Mouse (Mus musculus): Measurements from ENCODE around the gene Gpc6. TPM values are rescaled to one million over a fixed set of nuclear protein-coding genes. Genes with fewer than 3 reads are reported as not detected.
A peak's percentile ranks its signal among the peaks of the same experiment; 100 is the strongest.

Gpc6 gene
- polyA plus RNA-seq, 1 experiment from 2014 or later = 19.3 TPM

DNA sequence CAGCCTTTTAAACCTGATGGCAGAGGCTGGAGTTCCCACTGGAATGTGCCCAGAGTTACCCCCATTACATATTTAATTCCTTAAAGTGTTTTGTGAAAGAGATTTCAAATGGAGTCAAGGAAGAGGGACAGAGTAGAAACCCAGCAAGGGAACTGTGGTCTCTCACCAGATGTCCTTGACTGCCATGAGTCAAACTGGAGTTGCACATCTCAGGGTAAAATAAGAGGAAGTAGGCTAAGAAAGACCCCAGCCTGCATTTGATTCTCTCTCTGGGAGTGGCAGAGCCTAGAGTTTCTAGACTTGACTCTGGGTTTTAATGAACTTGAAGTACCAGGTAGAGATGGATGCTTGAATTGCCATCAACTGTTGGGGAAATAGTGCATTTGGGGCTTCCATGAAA, 946.2 kb downstream of the Gpc6 start:
- Histone ChIP-seq H3K27ac (ENCODE audit: low read depth, low read length) (no peak overlapping the region), H3K9me3 (ENCODE audit: control insufficient read depth, low read length) (no peaks in the 10 kb centered on the region), H3K36me3 (ENCODE audit: control insufficient read depth, insufficient read depth, low read length) (no peaks in the 10 kb centered on the region), H3K9ac (ENCODE audit: low read depth, low read length) (no peak overlapping the region), H3K4me2 (ENCODE audit: low read length) (no peak overlapping the region), H3K4me3 (ENCODE audit: low read length) (no peak overlapping the region), H3K4me1 (ENCODE audit: control insufficient read depth, insufficient read depth, low read depth, low read length) (no peaks in the 10 kb centered on the region), H3K27me3 (replicated peaks; ENCODE audit: control insufficient read depth, insufficient read depth, low read length) (no peaks in the 10 kb centered on the region)
- ATAC-seq = no peak

DNA sequence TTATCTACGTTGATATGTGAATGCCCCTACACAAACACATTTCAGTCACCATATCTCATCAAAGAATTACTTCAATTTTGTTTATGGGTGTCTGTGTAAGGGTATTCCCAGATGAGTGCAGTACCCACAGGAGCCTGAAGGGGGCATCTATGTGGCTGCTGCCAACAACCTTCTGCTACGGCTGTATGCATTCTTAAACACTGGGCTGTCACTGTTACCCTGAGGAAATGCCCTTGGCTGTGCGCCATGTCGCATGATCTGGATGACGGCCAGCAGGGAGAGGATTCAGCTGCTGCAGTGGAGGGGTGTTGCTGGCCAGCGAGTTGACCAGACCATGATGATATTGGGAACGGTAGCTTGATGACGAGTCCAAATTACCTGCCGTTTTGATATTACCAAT, 954.2 kb downstream of the Gpc6 start:
- Histone ChIP-seq H3K27me3 (replicated peaks; ENCODE audit: control insufficient read depth, insufficient read depth, low read length) (no peaks in the 10 kb centered on the region), H3K9me3 (ENCODE audit: control insufficient read depth, low read length) (no peaks in the 10 kb centered on the region), H3K4me1 (ENCODE audit: control insufficient read depth, insufficient read depth, low read depth, low read length) (no peaks in the 10 kb centered on the region), H3K9ac (ENCODE audit: low read depth, low read length) (no peak overlapping the region), H3K4me3 (ENCODE audit: low read length) (no peak overlapping the region), H3K27ac (ENCODE audit: low read depth, low read length) (no peak overlapping the region), H3K36me3 (ENCODE audit: control insufficient read depth, insufficient read depth, low read length) (no peaks in the 10 kb centered on the region), H3K4me2 (ENCODE audit: low read length) (no peak overlapping the region)
- ATAC-seq = peak; percentile 65; the same call in 1 of the 2 replicates
- WGBS = 79% methylated on average over 9 of the region's 9 CpGs

DNA sequence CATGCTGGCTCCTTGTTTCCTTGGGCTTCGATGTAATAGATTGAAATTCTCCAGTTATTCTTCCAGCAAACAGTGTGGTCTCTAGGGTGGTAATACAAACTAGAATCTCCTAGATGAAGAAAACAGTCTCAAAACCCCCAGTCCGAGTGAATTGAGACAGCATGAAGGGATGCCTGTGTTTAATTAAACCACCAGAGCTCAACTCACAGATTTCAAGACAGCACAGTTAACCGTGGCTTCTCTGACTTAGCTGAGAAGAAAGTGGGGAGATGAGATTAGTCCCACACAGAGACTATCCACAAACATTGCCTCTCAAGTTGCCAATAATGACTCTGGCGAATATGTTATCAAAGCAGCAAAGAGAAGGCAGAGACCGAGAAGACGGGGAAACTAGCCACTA, 956.0 kb downstream of the Gpc6 start:
- Histone ChIP-seq H3K27me3 (replicated peaks; ENCODE audit: control insufficient read depth, insufficient read depth, low read length) (no peaks in the 10 kb centered on the region), H3K4me3 (ENCODE audit: low read length) (no peak overlapping the region), H3K27ac (ENCODE audit: low read depth, low read length) (no peak overlapping the region), H3K36me3 (ENCODE audit: control insufficient read depth, insufficient read depth, low read length) (no peaks in the 10 kb centered on the region), H3K4me2 (ENCODE audit: low read length) (no peak overlapping the region), H3K9me3 (ENCODE audit: control insufficient read depth, low read length) (no peaks in the 10 kb centered on the region), H3K9ac (ENCODE audit: low read depth, low read length) (no peak overlapping the region), H3K4me1 (ENCODE audit: control insufficient read depth, insufficient read depth, low read depth, low read length) (no peaks in the 10 kb centered on the region)
- no peak for ATAC-seq
- WGBS = 72% methylated on average over 6 of the region's 6 CpGs

DNA sequence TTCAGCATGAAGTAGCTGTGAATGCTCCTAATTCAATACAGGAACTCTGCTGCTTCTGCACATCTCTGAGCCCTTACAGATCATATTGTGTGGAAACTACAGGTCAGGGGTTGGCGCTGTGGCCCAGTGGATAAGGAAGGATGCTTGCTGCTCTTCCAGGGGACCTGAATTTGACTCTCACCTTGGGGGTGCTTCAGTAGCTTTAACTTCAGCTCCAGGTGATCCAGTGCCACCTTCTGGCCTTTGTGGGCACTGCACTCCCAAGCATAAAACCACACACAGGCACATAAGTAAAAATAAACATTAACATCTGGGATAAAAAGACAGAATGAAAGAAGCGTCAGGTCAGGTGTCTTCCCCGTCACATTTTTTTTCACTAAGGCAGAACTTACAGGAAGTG, 957.1 kb downstream of the Gpc6 start:
- ATAC-seq = no peak
- 69% methylated on average over 3 of the region's 3 CpGs for WGBS
- no peaks in the 10 kb centered on the region for H3K9me3 ChIP-seq (ENCODE audit: control insufficient read depth, low read length)
- no peaks in the 10 kb centered on the region for H3K36me3 ChIP-seq (ENCODE audit: control insufficient read depth, insufficient read depth, low read length)
- H3K4me1 ChIP-seq (ENCODE audit: control insufficient read depth, insufficient read depth, low read depth, low read length) = no peaks in the 10 kb centered on the region
- H3K27me3 ChIP-seq (replicated peaks; ENCODE audit: control insufficient read depth, insufficient read depth, low read length) = no peaks in the 10 kb centered on the region
- no peak overlapping the region for H3K4me2 ChIP-seq (ENCODE audit: low read length)
- H3K27ac ChIP-seq (ENCODE audit: low read depth, low read length) = no peak overlapping the region
- H3K4me3 ChIP-seq (ENCODE audit: low read length) = no peak overlapping the region
- no peak overlapping the region for H3K9ac ChIP-seq (ENCODE audit: low read depth, low read length)

DNA sequence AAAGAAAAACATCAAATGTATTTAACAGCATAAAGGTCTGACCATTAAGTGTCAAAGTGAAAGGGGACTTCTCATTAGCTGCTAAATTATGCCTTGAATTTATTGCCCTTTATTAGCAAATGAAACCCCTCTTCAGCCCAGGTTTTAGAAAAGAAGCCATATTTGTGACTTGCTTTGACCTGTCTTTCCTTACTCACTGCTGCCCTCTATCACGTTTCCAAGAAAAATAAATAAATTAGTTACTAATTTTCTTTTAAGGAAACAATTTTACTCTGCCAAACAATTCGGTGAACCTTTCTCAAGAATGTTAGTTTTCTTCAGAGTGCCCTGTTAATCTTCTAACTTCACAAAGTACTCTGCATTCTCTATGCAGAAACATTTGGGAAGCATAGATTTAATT, 964.5 kb downstream of the Gpc6 start:
- Histone ChIP-seq H3K27ac (ENCODE audit: low read depth, low read length) (no peak overlapping the region), H3K36me3 (ENCODE audit: control insufficient read depth, insufficient read depth, low read length) (no peaks in the 10 kb centered on the region), H3K9me3 (ENCODE audit: control insufficient read depth, low read length) (no peaks in the 10 kb centered on the region), H3K4me3 (ENCODE audit: low read length) (no peak overlapping the region), H3K4me2 (ENCODE audit: low read length) (no peak overlapping the region), H3K27me3 (replicated peaks; ENCODE audit: control insufficient read depth, insufficient read depth, low read length) (no peaks in the 10 kb centered on the region), H3K4me1 (ENCODE audit: control insufficient read depth, insufficient read depth, low read depth, low read length) (no peaks in the 10 kb centered on the region), H3K9ac (ENCODE audit: low read depth, low read length) (no peak overlapping the region)
- 63% methylated on average over 2 of the region's 2 CpGs for WGBS
- no peak for ATAC-seq

DNA sequence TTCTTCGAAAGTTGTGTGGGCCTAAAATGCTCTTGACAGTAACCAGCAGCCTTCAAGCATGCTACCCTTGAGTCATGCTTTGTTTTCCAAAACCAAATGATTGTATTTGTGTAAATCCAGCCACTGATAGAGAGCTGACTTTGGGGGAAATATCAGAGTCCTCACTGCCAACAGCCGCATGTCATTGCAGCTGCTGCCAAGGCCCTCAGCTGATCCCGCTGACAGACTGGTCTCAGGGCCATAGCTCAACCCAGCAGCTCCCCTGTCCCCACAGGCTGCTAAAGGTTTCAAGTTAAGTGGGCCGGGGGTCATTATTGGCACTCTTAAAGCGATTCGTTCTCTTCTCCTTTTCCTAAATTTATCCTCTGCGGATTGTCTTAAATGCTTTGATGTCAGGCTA, 966.3 kb downstream of the Gpc6 start:
- no peaks in the 10 kb centered on the region for H3K36me3 ChIP-seq (ENCODE audit: control insufficient read depth, insufficient read depth, low read length)
- no peak for ATAC-seq
- H3K27ac ChIP-seq (ENCODE audit: low read depth, low read length) = no peak overlapping the region
- no peaks in the 10 kb centered on the region for H3K27me3 ChIP-seq (replicated peaks; ENCODE audit: control insufficient read depth, insufficient read depth, low read length)
- 76% methylated on average over 7 of the region's 7 CpGs for WGBS
- no peak overlapping the region for H3K4me2 ChIP-seq (ENCODE audit: low read length)
- H3K9me3 ChIP-seq (ENCODE audit: control insufficient read depth, low read length) = no peaks in the 10 kb centered on the region
- H3K9ac ChIP-seq (ENCODE audit: low read depth, low read length) = no peak overlapping the region
- no peak overlapping the region for H3K4me3 ChIP-seq (ENCODE audit: low read length)
- H3K4me1 ChIP-seq (ENCODE audit: control insufficient read depth, insufficient read depth, low read depth, low read length) = no peaks in the 10 kb centered on the region

DNA sequence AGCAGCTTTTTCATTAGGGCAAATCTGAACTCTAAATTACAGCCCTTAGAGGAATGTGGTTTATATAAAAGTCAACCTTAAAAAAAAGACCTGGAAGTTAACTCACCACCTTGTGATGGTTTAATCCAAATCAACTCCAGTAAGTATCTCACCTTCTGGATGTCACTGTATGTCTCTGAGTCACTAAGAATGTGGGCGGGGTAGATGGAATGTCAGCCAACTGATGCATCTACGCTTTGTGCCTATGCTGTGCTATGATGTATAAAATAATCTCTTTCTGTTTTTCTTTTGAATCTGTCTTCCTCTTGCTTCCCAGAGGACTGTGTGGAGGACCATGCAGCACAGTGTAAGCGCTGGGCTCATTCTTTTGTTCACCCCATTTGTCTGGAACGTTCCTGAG, 966.9 kb downstream of the Gpc6 start:
- H3K9ac ChIP-seq (ENCODE audit: low read depth, low read length) = no peak overlapping the region
- no peaks in the 10 kb centered on the region for H3K9me3 ChIP-seq (ENCODE audit: control insufficient read depth, low read length)
- no peaks in the 10 kb centered on the region for H3K4me1 ChIP-seq (ENCODE audit: control insufficient read depth, insufficient read depth, low read depth, low read length)
- H3K4me2 ChIP-seq (ENCODE audit: low read length) = no peak overlapping the region
- H3K36me3 ChIP-seq (ENCODE audit: control insufficient read depth, insufficient read depth, low read length) = no peaks in the 10 kb centered on the region
- H3K27ac ChIP-seq (ENCODE audit: low read depth, low read length) = no peak overlapping the region
- WGBS = 82% methylated on average over 4 of the region's 4 CpGs
- H3K4me3 ChIP-seq (ENCODE audit: low read length) = no peak overlapping the region
- H3K27me3 ChIP-seq (replicated peaks; ENCODE audit: control insufficient read depth, insufficient read depth, low read length) = no peaks in the 10 kb centered on the region
- no peak for ATAC-seq

DNA sequence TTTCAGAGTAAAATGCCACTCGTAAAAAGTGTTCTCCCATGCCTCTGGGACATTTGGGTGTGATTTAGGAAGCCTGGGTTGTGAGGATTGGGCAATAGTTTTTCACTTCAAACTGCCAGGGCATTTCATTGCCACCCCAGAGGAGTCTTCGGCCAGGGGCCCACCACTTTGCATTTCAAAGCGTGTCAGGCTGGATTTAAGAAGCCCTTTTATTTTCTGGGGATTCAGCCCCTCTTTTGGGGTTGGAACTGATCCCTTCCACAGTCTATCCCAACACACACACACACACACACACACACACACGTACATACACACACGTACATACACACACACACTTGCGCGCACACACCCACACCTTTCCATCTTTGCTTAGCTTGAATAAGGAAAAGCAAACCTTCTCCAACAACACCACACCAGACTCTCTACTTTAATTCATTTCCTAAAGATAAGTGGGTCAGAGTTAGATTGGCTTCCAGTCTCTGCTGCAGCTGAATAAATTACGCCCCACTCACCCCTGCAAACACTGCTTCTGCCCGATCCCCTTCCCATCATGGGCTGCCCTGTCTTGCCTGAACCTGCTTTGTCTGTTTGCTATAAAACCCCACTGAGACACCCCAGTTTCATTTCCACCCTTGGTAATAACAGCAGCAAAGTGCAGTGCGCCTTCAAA, 969.9 kb downstream of the Gpc6 start:
- H3K4me1 ChIP-seq (ENCODE audit: control insufficient read depth, insufficient read depth, low read depth, low read length) = no peaks in the 10 kb centered on the region
- peak overlapping the region; percentile 63 for H3K27ac ChIP-seq (ENCODE audit: low read depth, low read length)
- peak; percentile 75 for ATAC-seq
- H3K4me3 ChIP-seq (ENCODE audit: low read length) = peak overlapping the region; percentile 17; the same call in 1 of the 2 replicates
- H3K9ac ChIP-seq (ENCODE audit: low read depth, low read length) = 0 out of 2 replicates have a peak overlapping the region, but pooled peaks have one; percentile 6
- no peaks in the 10 kb centered on the region for H3K9me3 ChIP-seq (ENCODE audit: control insufficient read depth, low read length)
- no peaks in the 10 kb centered on the region for H3K36me3 ChIP-seq (ENCODE audit: control insufficient read depth, insufficient read depth, low read length)
- H3K4me2 ChIP-seq (ENCODE audit: low read length) = peak overlapping the region; percentile 47
- 61% methylated on average over 10 of the region's 10 CpGs for WGBS
- no peaks in the 10 kb centered on the region for H3K27me3 ChIP-seq (replicated peaks; ENCODE audit: control insufficient read depth, insufficient read depth, low read length)

DNA sequence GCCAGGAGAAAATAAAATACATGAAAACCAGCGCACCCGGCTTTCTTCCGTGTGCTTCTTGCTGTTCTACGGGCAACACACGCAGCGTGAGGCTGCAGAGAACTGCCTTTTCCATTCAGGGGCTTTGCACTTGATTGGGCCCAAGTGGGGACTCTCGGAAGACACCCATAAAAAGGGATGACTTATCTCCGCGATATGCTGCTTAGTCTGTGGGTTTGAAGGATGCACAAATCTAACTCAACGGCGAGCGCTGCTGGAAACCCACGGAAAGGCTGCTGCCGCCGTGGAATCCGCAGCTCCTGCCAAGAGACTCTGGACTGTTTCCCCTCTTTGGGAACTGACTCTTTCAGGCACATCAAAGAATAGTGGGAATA, 970.4 kb downstream of the Gpc6 start:
- H3K27me3 ChIP-seq (replicated peaks; ENCODE audit: control insufficient read depth, insufficient read depth, low read length) = no peaks in the 10 kb centered on the region
- peak overlapping the region; percentile 17; the same call in 1 of the 2 replicates for H3K4me3 ChIP-seq (ENCODE audit: low read length)
- H3K4me1 ChIP-seq (ENCODE audit: control insufficient read depth, insufficient read depth, low read depth, low read length) = no peaks in the 10 kb centered on the region
- 62% methylated on average over 16 of the region's 16 CpGs for WGBS
- ATAC-seq = peak; percentile 40; the same call in 1 of the 2 replicates
- 0 out of 2 replicates have a peak overlapping the region, but pooled peaks have one; percentile 6 for H3K9ac ChIP-seq (ENCODE audit: low read depth, low read length)
- H3K9me3 ChIP-seq (ENCODE audit: control insufficient read depth, low read length) = no peaks in the 10 kb centered on the region
- peak overlapping the region; percentile 47 for H3K4me2 ChIP-seq (ENCODE audit: low read length)
- no peaks in the 10 kb centered on the region for H3K36me3 ChIP-seq (ENCODE audit: control insufficient read depth, insufficient read depth, low read length)
- peak overlapping the region; percentile 63 for H3K27ac ChIP-seq (ENCODE audit: low read depth, low read length)
